Mouse (Mus musculus) spleen, adult 2 months (tissue): ENCODE results near the gene Vti1a.

Experiments used
- CTCF ChIP-seq: fragments of 200-500 bp; IDR thresholded peaks from 2 replicates; pipeline ENCODE4 v1.5.1; 2011; ENCODE audit warnings: mild to moderate bottlenecking, inconsistent platforms; ENCODE audit not compliant: insufficient read depth, insufficient read length, insufficient replicate concordance; ENCODE audit errors: extremely low read depth
- POLR2A ChIP-seq: fragments of 200-500 bp; IDR thresholded peaks from 2 replicates; pipeline ENCODE4 v1.6.1; 2011; ENCODE audit warnings: low read depth, low read length, inconsistent platforms

- no peak for TF ChIP-seq CTCF
- TF ChIP-seq POLR2A: no peak
These were observed 18.1 kb upstream of the Vti1a start for GRCm38 (mm10) chr19:55297961-55298360.
